Mouse (Mus musculus) thymus, adult 18-20 months (tissue): ENCODE data around the gene Cfap58.

Source experiments
- DNase-seq, 2 experiments: peaks; one replicate each; pipeline ENCODE4 v3.0.0; 2022; ENCODE audit warnings: mixed read lengths in 2 of 2

Gene Cfap58

GRCm38 (mm10) chr19:47980241-47980640 lies 42.8 kb downstream of the Cfap58 start:
- no peak for DNase-seq

GRCm38 (mm10) chr19:47985606-47986213 lies 48.2 kb downstream of the Cfap58 start:
- no peak for DNase-seq

- DNase-seq: no peak
Observed at GRCm38 (mm10) chr19:47987986-47988385, 50.5 kb downstream of the Cfap58 start.

GRCm38 (mm10) chr19:47988456-47988855 lies 51.0 kb downstream of the Cfap58 start:
- no peak for DNase-seq

GRCm38 (mm10) chr19:47988880-47989574 lies 51.6 kb downstream of the Cfap58 start:
- DNase-seq: no peak

GRCm38 (mm10) chr19:47989575-47989891 lies 52.1 kb downstream of the Cfap58 start:
- DNase-seq: no peak

- no peak for DNase-seq
Observed at GRCm38 (mm10) chr19:48001240-48001639, 63.8 kb downstream of the Cfap58 start.

GRCm38 (mm10) chr19:48001774-48002173 lies 64.3 kb downstream of the Cfap58 start:
- no peak for DNase-seq

GRCm38 (mm10) chr19:48008771-48009413 lies 71.4 kb downstream of the Cfap58 start:
- DNase-seq: no peak

GRCm38 (mm10) chr19:48009586-48010331 lies 72.3 kb downstream of the Cfap58 start:
- no peak for DNase-seq

- DNase-seq: no peak
Observed at GRCm38 (mm10) chr19:48020103-48020502, 82.6 kb downstream of the Cfap58 start.

- DNase-seq: no peak
Observed at GRCm38 (mm10) chr19:48021435-48021834, 84.0 kb downstream of the Cfap58 start.

- no peak for DNase-seq
Observed at GRCm38 (mm10) chr19:48022763-48023162, 85.3 kb downstream of the Cfap58 start.

- DNase-seq: peak; percentile 2 to 19
Observed at GRCm38 (mm10) chr19:48023726-48024125, 86.3 kb downstream of the Cfap58 start.

GRCm38 (mm10) chr19:48025366-48025765 lies 87.9 kb downstream of the Cfap58 start:
- DNase-seq: no peak

- DNase-seq: no peak
Observed at GRCm38 (mm10) chr19:48026882-48027281, 89.4 kb downstream of the Cfap58 start.

- no peak for DNase-seq
Observed at GRCm38 (mm10) chr19:48039554-48039953, 102.1 kb downstream of the Cfap58 start.

- DNase-seq: no peak
Observed at GRCm38 (mm10) chr19:48047315-48047714, 109.8 kb downstream of the Cfap58 start.

GRCm38 (mm10) chr19:48049361-48049760 lies 111.9 kb downstream of the Cfap58 start:
- DNase-seq: no peak

GRCm38 (mm10) chr19:48063289-48063688 lies 125.8 kb downstream of the Cfap58 start:
- DNase-seq: no peak

GRCm38 (mm10) chr19:48079718-48080117 lies 142.2 kb downstream of the Cfap58 start:
- no peak for DNase-seq

GRCm38 (mm10) chr19:48081456-48081855 lies 144.0 kb downstream of the Cfap58 start:
- DNase-seq: no peak
